Mouse (Mus musculus) kidney, postnatal 25 days (tissue): Measurements from ENCODE around the gene Tex38.

Source experiments
- DNase-seq, 2 experiments: peaks; one replicate each; pipeline ENCODE4 v3.0.0; 2021; ENCODE audit warnings: mixed read lengths in 2 of 2

Tex38 gene

GRCm38 (mm10) chr4:115767647-115768467 is 13.0 kb downstream of the Tex38 start:
- DNase-seq = no peak

GRCm38 (mm10) chr4:115764581-115764980 is 16.2 kb downstream of the Tex38 start:
- DNase-seq = no peak

- peak; percentile 62 to 70 for DNase-seq
Observed at GRCm38 (mm10) chr4:115761206-115761605, 19.6 kb downstream of the Tex38 start.

GRCm38 (mm10) chr4:115754851-115755250 is 26.0 kb downstream of the Tex38 start:
- no peak for DNase-seq

GRCm38 (mm10) chr4:115754101-115754500 is 26.7 kb downstream of the Tex38 start:
- no peak for DNase-seq

- DNase-seq = no peak
Observed at GRCm38 (mm10) chr4:115749336-115749735, 31.5 kb downstream of the Tex38 start.

- DNase-seq = no peak
Observed at GRCm38 (mm10) chr4:115748181-115748580, 32.6 kb downstream of the Tex38 start.

- DNase-seq = no peak
Observed at GRCm38 (mm10) chr4:115743096-115743495, 37.7 kb downstream of the Tex38 start.

- no peak for DNase-seq
Observed at GRCm38 (mm10) chr4:115742658-115743057, 38.2 kb downstream of the Tex38 start.

GRCm38 (mm10) chr4:115738481-115738985 is 42.3 kb downstream of the Tex38 start:
- DNase-seq = peak in 1 of 2 experiments; percentile 46

- DNase-seq = peak; percentile 98 to 99
Observed at GRCm38 (mm10) chr4:115737551-115738041, 43.2 kb downstream of the Tex38 start, which contains the start of gene Efcab14. Gene Efcab14, plus strand, starts transcription at chr4:115737744.

- no peak for DNase-seq
Observed at GRCm38 (mm10) chr4:115734867-115735266, 46.0 kb downstream of the Tex38 start.

- no peak for DNase-seq
Observed at GRCm38 (mm10) chr4:115733746-115734145, 47.1 kb downstream of the Tex38 start.

- no peak for DNase-seq
Observed at GRCm38 (mm10) chr4:115732223-115732818, 48.5 kb downstream of the Tex38 start.

GRCm38 (mm10) chr4:115731588-115732222 is 49.1 kb downstream of the Tex38 start:
- DNase-seq = peak; percentile 60 to 77
